Mouse (Mus musculus): ENCODE results near the gene Ppp4r2.

Ppp4r2 gene

DNA sequence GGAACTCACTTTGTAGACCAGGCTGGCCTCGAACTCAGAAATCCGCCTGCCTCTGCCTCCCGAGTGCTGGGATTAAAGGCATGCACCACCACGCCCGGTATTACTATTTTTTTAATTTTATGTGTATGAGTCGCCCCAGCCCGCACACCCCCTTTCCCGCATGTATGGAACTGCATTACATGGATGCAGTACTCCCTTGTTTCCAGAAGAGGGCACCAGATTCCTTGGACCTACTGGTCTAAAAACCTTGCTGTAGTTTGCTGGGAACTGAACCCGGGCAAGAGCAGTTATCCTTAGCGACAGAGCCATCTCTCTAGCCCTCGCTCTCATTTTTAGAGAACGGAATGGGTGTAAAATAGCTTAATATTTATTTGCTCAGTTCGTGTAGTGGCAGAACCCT, 49.8 kb downstream of the Ppp4r2 start:
- peak; percentile 67 for DNase-seq (ENCODE audit: low read depth)

DNA sequence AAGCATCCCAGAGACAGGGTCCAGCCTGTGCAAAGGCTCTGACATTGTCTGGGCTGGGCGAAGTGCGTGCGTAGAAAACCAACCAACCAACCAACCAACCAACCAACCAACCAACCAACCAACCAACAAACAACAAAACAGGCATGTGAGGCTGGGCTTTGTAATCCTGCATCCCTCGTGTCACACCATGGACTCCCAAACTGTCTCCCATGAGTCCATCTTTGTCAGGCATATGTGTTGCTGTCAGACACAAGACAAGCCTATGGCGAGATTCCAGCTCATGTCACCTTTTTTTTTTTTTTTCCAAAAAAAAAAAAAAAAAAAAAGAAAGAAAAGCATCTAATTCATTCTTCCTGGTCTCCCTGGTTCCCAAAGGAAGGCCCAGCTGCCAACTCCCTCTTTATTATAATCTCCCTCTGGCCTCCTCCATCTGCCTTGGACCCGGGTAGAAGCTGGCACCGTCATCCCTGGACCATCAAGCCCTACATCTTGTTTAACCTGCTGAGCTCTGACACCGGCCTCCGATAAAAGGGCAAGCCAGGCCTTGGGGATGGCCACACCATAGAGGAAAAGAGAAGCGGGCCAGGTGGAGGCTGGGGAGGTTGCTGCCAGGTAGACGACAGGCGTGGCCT, 51.3 kb downstream of the Ppp4r2 start:
- no peak for DNase-seq (ENCODE audit: low read depth)

DNA sequence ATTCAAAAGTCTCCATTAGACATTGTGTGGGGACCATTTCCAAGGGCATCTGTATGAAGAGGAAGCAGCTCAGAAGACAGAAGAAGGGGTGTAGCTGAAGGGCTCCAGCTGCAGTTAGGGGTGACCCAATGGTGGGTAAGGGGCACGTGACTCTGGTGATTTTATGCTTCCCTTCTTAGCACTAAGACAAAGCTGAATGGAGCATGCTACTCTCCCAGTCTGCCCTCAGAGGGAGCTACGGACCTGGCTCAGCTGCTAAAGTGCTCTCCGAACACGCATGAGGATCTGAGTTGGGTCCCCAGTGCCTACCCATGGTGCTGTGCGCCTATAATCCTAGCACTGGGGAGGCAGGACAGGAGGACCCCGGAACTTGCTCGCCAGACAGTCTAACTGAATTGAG, 52.0 kb downstream of the Ppp4r2 start:
- no peak for DNase-seq (ENCODE audit: low read depth)

DNA sequence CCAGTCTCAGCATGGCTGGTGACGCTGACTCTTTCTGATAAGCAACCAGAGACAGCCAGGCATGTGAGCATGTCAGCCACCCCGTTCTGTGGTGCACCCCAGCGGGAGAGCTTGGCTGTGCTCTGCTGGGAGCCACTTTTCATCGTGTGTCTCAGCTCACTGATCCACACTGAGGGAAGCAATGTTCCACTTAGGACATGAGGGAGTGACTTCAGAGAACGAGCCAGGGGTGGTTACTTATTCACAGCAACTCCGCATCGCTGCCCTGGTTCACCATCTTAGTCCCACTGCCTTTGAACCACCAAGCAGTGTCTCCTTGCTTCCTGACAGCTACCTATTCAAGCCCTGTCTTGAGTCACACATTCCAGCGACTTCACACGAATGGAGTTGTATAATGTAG, 53.6 kb downstream of the Ppp4r2 start:
- DNase-seq (ENCODE audit: low read depth) = no peak

DNA sequence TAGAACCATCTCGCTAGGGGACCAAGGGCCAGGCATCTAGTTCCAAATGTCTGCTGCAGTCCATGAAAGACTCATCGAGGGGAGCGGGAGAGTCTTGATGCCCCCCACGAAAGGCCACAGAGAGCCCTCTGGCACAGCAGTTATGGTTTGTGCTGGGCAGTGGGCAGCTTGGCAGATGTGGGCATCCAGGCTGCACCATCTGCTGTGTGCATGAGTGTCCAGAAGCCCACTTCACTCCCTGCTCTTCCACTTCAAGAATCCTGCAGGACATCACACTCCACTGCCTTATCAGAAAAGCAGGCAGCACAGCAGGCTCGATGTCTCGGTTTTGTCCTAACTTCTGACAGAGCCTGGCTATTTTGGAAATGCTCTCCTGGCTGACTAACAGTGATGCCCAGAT, 55.9 kb downstream of the Ppp4r2 start:
- DNase-seq (ENCODE audit: low read depth) = no peak

DNA sequence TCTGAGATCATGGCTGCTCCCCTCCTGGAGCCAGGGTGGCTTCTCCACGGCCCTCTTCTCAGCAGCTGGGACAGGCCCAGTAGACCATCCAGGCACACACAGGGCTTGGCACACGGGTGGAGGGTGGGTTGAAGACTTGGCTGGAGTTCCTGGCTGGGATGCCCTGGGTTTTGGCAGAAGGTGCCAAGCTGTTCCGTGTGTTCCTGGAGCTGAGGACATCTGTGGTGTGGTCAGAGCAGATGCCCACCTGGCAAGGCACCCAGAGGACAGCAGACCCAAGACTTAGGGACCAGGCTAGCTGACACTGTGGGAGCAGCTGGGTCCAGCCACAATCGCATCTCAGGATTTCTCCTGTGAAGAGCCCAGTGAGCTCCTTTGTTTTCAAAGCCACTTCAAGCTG, 59.1 kb downstream of the Ppp4r2 start:
- DNase-seq (ENCODE audit: low read depth) = no peak

DNA sequence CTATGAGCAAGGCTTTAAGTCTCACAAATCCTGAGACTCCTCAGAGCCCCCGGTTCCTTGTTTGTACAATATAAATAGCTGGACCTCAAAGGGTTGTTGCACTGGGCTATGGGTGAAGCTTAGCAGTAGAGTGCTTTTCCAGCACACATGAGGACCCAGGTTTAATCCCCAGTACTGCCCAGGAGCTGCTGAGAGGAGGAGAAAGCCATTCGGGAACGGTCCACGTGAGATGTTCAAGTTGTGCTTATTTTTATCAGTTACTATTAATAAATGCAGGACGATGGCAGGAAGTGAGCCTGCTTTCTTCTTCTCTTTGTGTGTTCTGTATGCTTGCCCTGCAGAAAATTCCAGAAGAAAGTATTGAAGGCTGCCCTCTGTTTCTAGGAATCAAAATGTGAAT, 59.7 kb downstream of the Ppp4r2 start:
- no peak for DNase-seq (ENCODE audit: low read depth)

DNA sequence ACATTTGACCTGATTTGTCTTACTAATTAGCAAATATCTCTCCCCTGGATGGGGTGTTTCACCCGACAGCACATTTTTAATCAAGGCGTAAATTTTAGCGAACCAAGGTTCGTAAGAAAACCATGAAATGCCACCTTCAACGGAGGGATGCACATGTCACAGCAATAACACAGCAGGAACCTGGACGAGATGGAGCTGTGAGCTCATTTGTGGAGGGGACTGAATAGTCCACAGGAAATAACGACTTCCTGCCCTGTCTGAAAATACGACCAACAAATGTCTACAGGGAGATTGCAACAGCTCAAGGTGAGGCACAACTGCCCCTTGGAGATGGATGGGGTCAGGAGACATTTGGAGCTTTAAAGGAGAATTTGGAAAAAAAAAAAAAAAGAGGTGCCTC, 61.8 kb downstream of the Ppp4r2 start:
- DNase-seq (ENCODE audit: low read depth) = no peak

DNA sequence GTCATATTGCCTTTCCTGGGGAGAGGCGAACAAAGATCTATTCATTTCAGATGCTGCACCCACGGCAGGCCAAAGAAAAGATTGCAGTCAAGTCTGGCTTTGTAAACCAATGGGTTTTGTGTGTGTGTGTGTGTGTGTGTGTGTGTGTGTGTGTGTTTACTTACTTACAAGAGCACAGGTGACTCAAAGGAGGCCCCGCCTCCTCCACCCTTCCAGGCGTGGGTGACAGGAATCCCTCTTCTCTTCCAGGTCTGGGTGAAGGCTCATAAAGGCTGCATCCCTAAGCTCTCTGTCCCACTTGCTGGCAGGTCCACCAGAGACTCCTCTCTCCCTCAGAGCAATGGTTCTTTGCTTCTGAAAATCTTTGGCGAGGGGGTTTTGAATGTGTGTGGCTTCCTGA, 63.5 kb downstream of the Ppp4r2 start:
- no peak for DNase-seq (ENCODE audit: low read depth)

DNA sequence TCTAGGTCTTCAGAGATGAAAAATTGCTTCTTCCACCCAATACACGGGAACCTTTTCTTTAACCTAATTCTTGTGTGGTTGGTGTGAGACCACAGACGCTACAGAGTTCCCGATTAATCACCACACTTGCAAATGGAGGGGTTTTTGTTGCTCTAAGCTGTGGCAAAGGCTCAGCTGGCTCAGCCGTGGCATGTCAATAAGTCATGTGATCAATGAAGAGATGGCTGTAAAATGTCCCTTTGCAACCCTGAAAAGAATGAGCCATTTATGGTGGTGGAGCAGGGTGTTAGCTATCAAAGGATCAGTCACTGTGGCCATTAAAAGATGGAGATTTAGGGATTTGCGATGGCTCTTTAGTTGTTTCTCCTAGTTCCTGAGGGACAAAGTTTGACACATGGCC, 71.0 kb downstream of the Ppp4r2 start:
- DNase-seq (ENCODE audit: low read depth) = no peak

DNA sequence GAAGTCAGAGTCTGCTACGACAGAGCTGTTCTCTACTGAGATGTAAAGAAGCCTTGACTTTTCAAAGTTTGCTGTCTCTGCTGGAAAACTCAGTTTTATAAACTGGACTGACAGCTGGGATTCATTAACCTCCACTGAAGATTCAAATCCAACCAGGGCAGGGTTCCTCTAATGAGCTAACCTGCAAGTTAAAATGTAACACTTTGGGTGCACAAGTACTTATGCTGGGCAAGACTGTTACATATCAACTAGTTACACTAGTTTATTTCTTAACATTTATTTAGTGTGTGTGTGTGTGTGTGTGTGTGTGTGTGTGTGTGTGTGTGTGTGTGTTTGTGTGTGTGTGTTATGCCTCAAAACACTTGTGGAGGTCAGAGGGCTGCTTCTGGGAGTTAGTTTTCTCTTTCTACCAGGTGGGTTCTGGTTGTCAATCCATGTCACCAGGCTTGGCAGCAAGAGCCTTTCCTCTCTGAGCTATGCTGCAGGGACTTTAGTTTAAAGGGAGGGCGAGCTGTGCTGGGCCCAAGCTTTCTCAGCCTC, 76.8 kb downstream of the Ppp4r2 start:
- DNase-seq (ENCODE audit: low read depth) = no peak
